Mouse (Mus musculus): ENCODE results near the gene Ahcy. TPM values are rescaled to one million over a fixed set of nuclear protein-coding genes. Genes with fewer than 3 reads are reported as not detected.
"Not testable (repeated sequence)": the region's sequence is repeated elsewhere in the genome, so short reads cannot be mapped to it uniquely, and the experiment has no call there.

Gene Ahcy
- polyA plus RNA-seq (2012; rRNA removed) = 73.0 and 87.3 TPM in 2 replicates

DNA sequence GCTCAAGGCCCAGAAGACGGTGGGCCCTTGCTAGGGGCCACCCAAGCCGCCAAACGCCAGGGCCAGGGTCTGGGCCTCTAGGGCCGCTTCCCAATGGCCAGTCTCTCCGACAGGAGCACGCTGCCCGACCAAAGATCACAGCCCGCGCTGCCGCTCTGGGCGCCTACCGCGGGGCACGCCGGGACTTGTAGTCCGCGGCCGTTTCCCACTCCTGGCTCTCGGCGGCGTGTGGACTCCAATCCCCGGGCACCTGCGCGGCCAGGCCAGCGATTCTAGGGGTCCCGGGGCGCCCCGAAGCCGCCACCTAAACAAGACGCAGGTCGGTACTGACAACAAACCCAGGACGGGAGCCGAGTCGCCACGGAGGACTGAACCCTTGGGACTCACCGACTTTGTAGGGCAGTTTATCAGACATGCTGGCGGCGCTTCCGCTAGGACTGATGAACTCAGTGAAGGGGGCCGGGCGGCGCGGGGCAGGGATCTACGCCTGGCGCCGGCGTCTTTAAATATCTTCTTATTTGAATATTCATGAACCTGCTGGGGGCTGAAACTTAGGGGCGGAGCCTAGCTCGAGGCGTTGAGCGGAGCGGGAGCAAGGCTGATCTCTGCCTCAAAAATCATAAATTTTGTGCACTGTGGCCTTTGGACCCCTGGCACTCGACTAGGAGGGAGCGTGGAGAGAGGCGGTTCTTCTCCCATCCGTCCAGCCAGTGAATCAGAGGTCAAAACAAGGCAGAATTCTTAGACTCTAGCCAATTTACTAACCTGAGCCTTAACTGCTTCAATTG is at the start of gene Ahcy:
Gene Ahcy, minus strand, starts transcription at position 520 of the 788 bp plus-strand sequence.
- TF ChIP-seq CTCF (IDR thresholded peaks at IDR 0.05; ENCODE audit: borderline replicate concordance, extremely low read depth, insufficient read depth, insufficient read length) (no peak), POLR2A (IDR thresholded peaks at IDR 0.05; ENCODE audit: borderline replicate concordance, extremely low read depth, insufficient read depth, insufficient read length, poor library complexity, severe bottlenecking) (peak; percentile 55; the same call in 1 of the 2 replicates)

DNA sequence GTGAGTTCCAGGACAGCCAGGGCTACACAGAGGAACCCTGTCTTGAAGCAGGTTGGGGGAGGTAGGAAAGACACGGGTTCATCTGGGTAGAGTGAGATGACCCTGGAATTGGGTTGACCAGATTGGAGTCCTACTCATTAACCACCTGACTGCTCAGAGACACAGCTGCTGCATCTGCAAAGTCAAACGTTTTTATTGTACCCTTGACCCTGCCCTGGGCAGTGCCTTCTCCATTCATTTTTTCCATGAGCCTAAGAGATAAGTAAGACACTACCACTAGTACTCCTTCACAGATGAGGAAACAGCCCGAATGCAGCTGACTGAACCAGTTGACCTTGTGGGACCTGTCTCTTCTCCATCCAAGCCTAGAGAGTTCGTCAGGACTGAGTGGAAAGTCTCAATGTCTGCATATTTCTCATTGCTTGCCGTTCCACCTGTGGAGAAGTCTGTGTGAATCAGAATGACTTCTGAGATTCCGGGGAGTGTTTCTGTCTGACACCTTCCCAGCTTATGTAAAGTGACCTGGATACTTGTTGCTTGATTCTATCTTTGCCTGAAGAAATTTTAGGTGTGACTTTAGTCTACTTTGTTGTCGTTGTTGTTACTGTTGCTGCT is 41.0 kb upstream of the Ahcy start:
- no peak for TF ChIP-seq POLR2A (IDR thresholded peaks at IDR 0.05; ENCODE audit: borderline replicate concordance, extremely low read depth, insufficient read depth, insufficient read length, poor library complexity, severe bottlenecking)
- no peak for TF ChIP-seq CTCF (IDR thresholded peaks at IDR 0.05; ENCODE audit: borderline replicate concordance, extremely low read depth, insufficient read depth, insufficient read length)
- no peak for DNase-seq (ENCODE audit: low read depth)

More for the DNA sequence above, at the start of gene Ahcy:
- DNase-seq (ENCODE audit: low read depth) = peak; percentile 96

DNA sequence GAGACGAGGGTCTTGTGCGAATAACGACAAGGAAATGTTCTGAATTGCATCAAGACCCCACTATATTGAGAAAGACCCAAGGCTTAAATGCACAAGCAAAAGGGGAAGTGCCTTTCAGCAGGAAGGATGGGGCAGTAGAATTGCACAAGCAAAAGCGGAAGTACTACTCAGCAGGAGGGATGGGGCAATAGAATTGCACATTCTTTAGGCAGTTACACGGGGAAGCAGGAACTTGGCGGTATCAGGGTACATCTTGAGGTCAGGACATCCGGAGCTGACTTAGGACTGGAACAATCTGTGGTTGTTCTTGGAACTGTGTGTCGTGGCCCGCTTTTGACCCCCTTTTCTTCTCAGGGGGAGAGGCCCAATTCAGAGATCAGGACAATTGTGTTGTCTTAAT is 33.0 kb upstream of the Ahcy start:
- not testable (repeated sequence) for DNase-seq (ENCODE audit: low read depth)

DNA sequence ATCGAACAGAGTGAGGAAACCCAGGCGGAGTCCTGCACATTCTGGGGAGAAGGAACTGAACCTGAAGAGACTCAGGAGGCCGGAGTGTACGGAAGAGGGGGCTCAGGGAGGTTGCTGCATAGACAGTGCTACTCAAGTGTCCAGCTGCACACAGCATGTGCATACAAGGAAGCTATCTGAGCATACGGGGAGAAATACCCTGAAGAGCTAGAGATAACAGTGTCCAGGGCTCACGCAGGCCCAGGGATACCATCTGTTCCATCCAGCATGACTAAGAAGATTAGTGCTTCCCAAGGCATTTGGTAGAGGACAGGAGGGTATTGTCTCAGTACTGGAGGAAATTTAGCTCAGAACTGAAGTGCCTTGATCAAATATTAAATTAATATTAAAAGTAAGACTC is 29.3 kb upstream of the Ahcy start:
- TF ChIP-seq CTCF (IDR thresholded peaks at IDR 0.05; ENCODE audit: borderline replicate concordance, extremely low read depth, insufficient read depth, insufficient read length) (no peak), POLR2A (IDR thresholded peaks at IDR 0.05; ENCODE audit: borderline replicate concordance, extremely low read depth, insufficient read depth, insufficient read length, poor library complexity, severe bottlenecking) (no peak)

DNA sequence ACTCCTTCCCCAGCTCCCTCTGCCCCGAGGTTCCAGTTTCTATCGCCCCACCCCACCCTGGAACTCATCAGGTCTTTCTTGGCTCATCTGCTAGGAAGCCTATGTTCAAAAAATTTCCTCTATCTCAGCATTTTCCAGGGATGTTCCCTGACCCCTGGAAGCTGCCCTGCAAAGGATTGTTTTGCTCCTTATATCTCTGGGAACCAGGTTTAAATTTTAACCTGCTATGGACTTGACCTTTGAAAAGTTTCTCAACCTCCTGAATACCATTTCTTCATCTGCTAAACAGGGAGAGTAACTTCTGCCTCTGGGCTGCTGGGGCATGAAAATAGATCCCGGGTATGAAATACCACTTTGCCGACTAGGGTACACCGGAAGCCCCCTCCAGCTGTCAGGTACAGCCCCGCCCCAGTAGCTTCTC is 27.5 kb upstream of the Ahcy start:
- no peak for DNase-seq (ENCODE audit: low read depth)
- TF ChIP-seq POLR2A (IDR thresholded peaks at IDR 0.05; ENCODE audit: borderline replicate concordance, extremely low read depth, insufficient read depth, insufficient read length, poor library complexity, severe bottlenecking) (no peak), CTCF (IDR thresholded peaks at IDR 0.05; ENCODE audit: borderline replicate concordance, extremely low read depth, insufficient read depth, insufficient read length) (no peak)

More for the DNA sequence above, 29.3 kb upstream of the Ahcy start:
- DNase-seq (ENCODE audit: low read depth) = peak; percentile 56

DNA sequence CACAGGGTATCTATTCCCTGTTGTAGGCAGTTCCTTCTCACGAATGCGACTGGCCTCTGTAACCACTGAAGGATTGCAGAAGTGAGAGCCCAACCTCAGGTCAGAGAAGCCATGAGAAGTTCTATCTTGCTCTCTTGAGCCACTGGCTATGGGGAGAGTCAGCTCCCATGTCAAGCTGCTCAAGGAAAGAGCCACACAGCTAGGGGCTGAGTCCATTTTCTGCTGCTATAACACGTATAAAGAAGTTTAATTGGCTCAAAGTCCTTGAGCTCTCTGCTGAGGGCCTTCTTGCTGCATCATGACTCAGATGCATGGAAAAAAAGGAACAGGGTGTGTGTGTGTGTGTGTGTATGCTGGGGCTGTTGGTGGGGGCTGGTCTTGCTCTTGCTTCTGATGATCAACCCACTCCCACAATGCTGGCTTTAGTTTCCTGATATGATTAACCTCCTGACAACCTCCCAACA is 26.5 kb upstream of the Ahcy start:
- no peak for TF ChIP-seq CTCF (IDR thresholded peaks at IDR 0.05; ENCODE audit: borderline replicate concordance, extremely low read depth, insufficient read depth, insufficient read length)
- TF ChIP-seq POLR2A (IDR thresholded peaks at IDR 0.05; ENCODE audit: borderline replicate concordance, extremely low read depth, insufficient read depth, insufficient read length, poor library complexity, severe bottlenecking) = no peak
- no peak for DNase-seq (ENCODE audit: low read depth)

DNA sequence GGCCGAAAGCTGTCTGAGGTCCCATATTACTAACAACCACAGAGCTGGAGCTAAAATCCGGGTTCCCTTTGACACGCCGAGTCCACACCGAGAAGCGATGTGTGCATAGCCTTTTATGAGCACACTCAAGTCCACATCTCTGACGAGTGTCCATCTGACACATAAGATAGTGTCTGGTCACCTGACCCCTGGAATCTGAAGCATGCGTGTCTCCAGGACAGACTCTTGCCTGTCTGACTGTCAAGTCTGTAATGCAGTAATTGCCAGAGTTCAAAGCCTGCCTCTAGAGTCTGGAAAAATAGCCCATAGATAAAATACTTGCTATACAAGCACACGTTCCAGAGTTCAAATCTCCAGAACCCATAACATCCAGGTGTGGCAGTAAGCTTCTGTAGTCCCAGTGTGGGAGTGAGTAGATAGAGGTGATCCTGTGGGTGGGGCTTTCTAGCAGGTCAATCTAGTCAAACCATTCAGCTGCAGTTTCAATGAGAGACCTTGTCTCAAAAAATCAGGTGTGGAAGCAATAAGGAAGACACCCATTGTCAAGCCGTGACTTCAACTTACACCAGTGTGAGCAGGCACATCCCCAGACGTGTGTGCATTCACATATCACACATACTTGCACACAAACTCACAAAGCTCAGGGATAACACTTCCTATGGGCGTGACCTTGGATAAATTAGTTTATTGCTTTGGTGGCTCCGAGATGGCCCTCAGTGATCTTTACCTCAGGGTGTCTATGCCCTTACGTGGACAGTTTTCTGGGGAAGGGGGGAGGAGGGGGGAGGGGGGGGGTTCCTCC is 25.9 kb upstream of the Ahcy start:
- TF ChIP-seq CTCF (IDR thresholded peaks at IDR 0.05; ENCODE audit: borderline replicate concordance, extremely low read depth, insufficient read depth, insufficient read length) = no peak
- no peak for TF ChIP-seq POLR2A (IDR thresholded peaks at IDR 0.05; ENCODE audit: borderline replicate concordance, extremely low read depth, insufficient read depth, insufficient read length, poor library complexity, severe bottlenecking)
- DNase-seq (ENCODE audit: low read depth) = no peak

DNA sequence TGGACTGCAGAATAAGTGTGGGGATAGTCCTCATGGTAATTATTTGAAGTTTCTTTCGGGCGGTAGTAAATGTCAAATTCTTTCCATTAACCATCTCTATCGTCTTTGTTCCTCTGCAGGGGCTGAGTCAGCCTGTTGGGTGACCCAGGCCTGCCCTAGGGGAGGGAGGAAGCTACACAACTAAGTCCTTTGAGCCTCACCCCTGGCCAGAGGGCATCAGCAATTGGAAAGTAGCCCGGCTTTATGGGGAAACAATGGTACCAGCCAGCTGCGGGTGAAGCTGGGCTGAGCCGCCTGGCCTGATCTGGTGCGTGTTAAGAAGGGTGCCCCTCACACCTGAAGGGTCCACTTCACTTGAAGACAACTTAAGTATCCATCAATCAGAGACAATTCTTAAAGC is 25.1 kb upstream of the Ahcy start:
- no peak for TF ChIP-seq POLR2A (IDR thresholded peaks at IDR 0.05; ENCODE audit: borderline replicate concordance, extremely low read depth, insufficient read depth, insufficient read length, poor library complexity, severe bottlenecking)
- no peak for TF ChIP-seq CTCF (IDR thresholded peaks at IDR 0.05; ENCODE audit: borderline replicate concordance, extremely low read depth, insufficient read depth, insufficient read length)
- no peak for DNase-seq (ENCODE audit: low read depth)

DNA sequence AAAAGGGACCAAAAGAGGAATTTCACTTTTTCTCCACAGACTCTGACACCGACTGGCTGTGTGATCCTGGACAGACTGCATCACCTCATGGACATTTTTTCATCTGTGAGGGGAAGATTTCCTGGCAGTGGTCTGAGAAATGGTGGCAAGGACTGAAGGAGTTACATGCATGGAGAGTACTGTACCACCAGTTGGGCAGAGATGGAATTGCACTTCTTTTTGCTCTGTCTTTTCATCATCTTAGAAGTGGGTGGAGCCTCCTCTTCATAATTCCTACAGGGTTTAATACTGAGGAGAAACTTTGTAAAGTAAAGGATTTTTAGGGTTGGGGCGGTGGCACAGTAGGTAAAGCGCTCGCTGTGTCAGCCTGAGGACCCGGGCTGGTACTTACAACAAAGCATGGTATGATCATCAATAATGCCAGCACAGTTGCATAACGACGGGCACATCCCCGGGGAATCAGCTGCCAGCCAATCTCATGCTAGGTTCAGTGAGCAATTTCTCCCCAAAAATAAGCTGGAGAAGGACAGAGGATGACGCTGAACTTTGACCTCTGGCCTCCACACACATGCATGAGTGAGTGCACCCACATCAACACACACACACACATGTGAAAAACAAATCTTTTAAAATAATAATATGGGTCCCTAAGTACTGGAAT is 24.6 kb upstream of the Ahcy start:
- TF ChIP-seq CTCF (IDR thresholded peaks at IDR 0.05; ENCODE audit: borderline replicate concordance, extremely low read depth, insufficient read depth, insufficient read length) = 0 out of 2 replicates have a peak, but pooled peaks have one; percentile 7
- no peak for TF ChIP-seq POLR2A (IDR thresholded peaks at IDR 0.05; ENCODE audit: borderline replicate concordance, extremely low read depth, insufficient read depth, insufficient read length, poor library complexity, severe bottlenecking)
- peak; percentile 20 for DNase-seq (ENCODE audit: low read depth)

DNA sequence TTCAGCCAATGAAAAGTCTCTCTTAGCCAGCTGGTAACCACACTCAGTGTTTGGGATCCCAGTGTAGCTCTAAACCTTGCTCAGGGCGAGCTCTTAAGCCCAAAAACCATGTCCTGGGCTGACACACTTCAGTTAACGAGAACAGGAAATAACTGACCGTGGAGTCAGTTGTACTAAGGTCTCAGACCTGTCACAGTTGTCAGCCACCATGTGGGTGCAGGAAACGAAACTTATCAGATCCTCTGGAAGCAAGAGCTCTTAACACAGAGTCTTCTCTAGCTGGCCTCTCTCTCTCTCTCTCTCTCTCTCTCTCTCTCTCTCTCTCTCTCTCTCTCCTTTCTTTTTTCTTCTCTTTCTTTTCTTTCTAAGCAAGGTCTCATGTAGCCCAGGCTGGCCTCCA is 19.1 kb upstream of the Ahcy start:
- TF ChIP-seq CTCF (IDR thresholded peaks at IDR 0.05; ENCODE audit: borderline replicate concordance, extremely low read depth, insufficient read depth, insufficient read length) (no peak), POLR2A (IDR thresholded peaks at IDR 0.05; ENCODE audit: borderline replicate concordance, extremely low read depth, insufficient read depth, insufficient read length, poor library complexity, severe bottlenecking) (no peak)
- no peak for DNase-seq (ENCODE audit: low read depth)

DNA sequence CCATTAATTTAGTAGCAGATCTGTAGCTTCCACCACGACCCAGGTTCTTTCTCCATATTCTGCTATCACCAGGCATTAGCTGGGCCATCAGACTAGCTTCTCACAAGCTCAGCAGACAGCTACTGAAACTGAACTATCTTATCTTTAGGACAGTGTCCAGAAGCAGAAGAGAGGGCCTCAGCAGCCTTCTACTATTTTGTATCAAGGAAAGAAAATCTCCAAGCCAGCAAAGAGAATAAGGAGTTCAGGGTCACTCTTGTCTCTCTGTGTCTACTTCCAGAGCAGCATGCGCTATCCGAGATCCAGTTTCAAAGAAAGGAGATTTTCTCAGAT is 17.4 kb upstream of the Ahcy start:
- TF ChIP-seq CTCF (IDR thresholded peaks at IDR 0.05; ENCODE audit: borderline replicate concordance, extremely low read depth, insufficient read depth, insufficient read length) (no peak), POLR2A (IDR thresholded peaks at IDR 0.05; ENCODE audit: borderline replicate concordance, extremely low read depth, insufficient read depth, insufficient read length, poor library complexity, severe bottlenecking) (no peak)
- DNase-seq (ENCODE audit: low read depth) = no peak

Measured in brain, embryonic 14.5 days (tissue).